Mouse (Mus musculus) fat pad, adult 2 months (tissue): ENCODE measurements around the gene Tectb.
A peak's percentile ranks its signal among the peaks of the same experiment; 100 is the strongest.

Source experiments
- DNase-seq: peaks from one replicate; pipeline ENCODE4 v3.0.0-alpha.2; 2011; ENCODE audit warnings: low read depth, low spot score; ENCODE audit errors: extremely low read depth

Tectb gene

GRCm38 (mm10) chr19:55207746-55208538 is 27.4 kb downstream of the Tectb start:
- peak; percentile 67 for DNase-seq

GRCm38 (mm10) chr19:55208654-55209053 is 28.1 kb downstream of the Tectb start:
- DNase-seq: no peak

GRCm38 (mm10) chr19:55209084-55209483 is 28.6 kb downstream of the Tectb start:
- no peak for DNase-seq

GRCm38 (mm10) chr19:55211698-55212097 is 31.2 kb downstream of the Tectb start:
- no peak for DNase-seq

- DNase-seq: peak; percentile 69
These were observed 33.2 kb downstream of the Tectb start for GRCm38 (mm10) chr19:55213617-55214340.

GRCm38 (mm10) chr19:55216876-55217275 is 36.3 kb downstream of the Tectb start:
- peak; percentile 85 for DNase-seq

GRCm38 (mm10) chr19:55217365-55217764 is 36.8 kb downstream of the Tectb start:
- no peak for DNase-seq

- no peak for DNase-seq
These were observed 37.7 kb downstream of the Tectb start for GRCm38 (mm10) chr19:55218192-55218739.

- DNase-seq: no peak
These were observed 38.2 kb downstream of the Tectb start for GRCm38 (mm10) chr19:55218741-55219221.

- DNase-seq: peak; percentile 94
These were observed 38.8 kb downstream of the Tectb start for GRCm38 (mm10) chr19:55219359-55219758.

GRCm38 (mm10) chr19:55221208-55221607 is 40.7 kb downstream of the Tectb start:
- no peak for DNase-seq

- no peak for DNase-seq
These were observed 41.7 kb downstream of the Tectb start for GRCm38 (mm10) chr19:55222268-55222667.

- DNase-seq: no peak
These were observed 46.1 kb downstream of the Tectb start for GRCm38 (mm10) chr19:55226621-55227020.

GRCm38 (mm10) chr19:55227135-55227534 is 46.6 kb downstream of the Tectb start:
- DNase-seq: no peak

GRCm38 (mm10) chr19:55231081-55231480 is 50.5 kb downstream of the Tectb start:
- DNase-seq: no peak

GRCm38 (mm10) chr19:55232136-55232535 is 51.6 kb downstream of the Tectb start:
- no peak for DNase-seq

GRCm38 (mm10) chr19:55236026-55236425 is 55.5 kb downstream of the Tectb start:
- no peak for DNase-seq

- DNase-seq: no peak
These were observed 56.0 kb downstream of the Tectb start for GRCm38 (mm10) chr19:55236564-55236963.

- DNase-seq: no peak
These were observed 59.4 kb downstream of the Tectb start for GRCm38 (mm10) chr19:55239766-55240426.

GRCm38 (mm10) chr19:55241186-55241645 is 60.7 kb downstream of the Tectb start, which contains the start of gene Gucy2g:
Gene Gucy2g (minus strand): TSS chr19:55241236.
- no peak for DNase-seq

GRCm38 (mm10) chr19:55244791-55245231 is 64.3 kb downstream of the Tectb start:
- no peak for DNase-seq
